Mouse (Mus musculus) induced T-regulatory cell, adult 2 months (primary cell): ENCODE results near the gene Grik5.

Source experiments
- DNase-seq: peaks from one replicate; pipeline ENCODE4 v3.0.0-alpha.2; 2012; ENCODE audit warnings: low read depth

The Grik5 gene

DNA sequence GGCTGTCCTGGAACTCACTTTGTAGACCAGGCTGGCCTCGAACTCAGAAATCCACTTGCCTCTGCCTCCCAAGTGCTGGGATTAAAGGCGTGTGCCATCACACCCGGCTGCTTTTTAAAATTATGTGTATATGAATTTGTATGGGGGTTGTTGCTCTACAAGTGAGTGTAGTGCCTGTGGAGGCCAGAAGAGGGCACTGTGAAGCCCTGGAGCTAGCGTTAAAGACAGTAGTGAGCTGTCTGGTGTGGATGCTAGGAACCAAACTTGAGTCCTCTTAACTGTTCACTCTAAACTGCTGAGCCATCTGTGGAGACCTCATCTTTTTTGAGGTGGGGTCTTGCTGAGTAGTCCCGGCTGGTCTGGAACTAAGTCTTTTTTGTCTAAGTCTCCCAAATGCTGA is 86.3 kb downstream of the Grik5 start:
- no peak for DNase-seq

DNA sequence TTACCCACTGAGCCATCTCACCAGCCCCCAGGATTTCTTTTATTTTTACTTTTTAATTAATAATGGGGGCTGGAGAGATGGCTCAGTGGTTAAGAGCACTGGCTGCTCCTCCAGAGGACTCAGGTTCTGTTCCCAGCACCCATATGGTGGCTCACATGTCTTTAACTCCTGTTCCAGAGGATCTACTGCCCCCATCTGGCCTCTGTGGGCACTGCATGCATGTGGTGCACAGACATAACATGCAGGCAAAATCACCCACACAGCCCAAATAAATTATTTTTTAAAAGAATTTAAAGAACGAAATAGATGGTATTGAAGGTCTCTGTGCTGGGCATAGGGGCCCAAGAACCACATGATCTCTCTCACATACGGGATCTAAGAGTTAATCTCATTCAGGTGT is 87.8 kb downstream of the Grik5 start:
- DNase-seq = no peak

DNA sequence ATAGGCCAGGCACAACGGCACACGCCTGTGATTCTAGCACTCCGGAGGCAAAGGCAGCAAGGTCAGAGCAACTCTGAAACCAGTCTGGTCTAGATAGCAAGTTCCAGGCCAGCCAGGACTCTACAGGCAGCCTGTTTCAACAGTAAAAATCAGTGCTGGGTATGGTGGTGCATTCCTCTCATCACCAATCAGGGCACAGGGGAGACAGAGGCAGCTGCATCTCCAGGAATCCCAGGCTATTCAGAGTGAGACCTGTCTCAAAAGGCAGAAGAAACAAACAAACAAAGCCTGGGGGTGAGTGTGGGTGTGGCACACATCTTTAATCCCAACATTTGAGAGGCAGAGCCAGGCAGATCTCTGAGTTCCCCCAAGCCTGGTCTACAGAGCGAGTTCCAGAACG is 88.8 kb downstream of the Grik5 start:
- DNase-seq = no peak

DNA sequence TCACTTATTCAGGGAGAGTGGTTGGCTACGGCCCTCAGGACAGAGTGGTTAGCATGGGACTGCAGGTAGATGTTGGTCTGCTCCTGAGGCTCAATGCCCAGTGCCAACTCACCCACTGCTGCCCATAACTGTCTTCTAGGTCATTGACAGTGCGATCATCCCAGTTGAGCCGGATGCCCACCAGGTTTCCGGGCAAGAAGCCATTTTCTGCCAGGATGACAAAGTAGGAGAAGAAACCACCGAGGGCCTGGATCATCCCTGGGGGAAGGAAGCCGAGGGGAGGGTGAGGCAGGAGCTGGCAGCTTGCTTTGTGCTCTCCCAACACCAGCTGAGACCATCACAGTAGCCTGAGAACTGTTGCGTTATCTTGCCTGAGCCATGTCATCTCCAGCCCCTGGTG is 91.7 kb downstream of the Grik5 start:
- DNase-seq = no peak

DNA sequence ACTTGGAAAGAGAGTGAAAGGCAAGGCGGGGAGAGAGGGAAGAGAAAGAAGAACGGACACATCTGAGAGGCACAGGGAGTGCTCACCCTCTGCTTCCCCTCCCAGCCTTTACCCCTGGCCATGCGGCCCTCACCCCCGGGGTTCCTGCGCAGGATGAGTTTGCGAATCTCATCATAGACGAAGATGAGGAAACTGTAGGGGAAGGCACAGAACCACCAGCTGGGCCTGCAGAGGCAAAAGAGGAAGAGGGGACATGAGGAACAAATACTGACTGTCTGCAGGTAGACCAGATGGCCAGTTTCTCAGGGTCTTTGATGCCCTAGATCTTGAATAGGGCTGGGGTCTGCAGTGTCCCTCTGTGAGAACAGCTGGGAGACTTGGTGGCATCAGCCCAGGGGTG is 93.4 kb downstream of the Grik5 start:
- DNase-seq = no peak

DNA sequence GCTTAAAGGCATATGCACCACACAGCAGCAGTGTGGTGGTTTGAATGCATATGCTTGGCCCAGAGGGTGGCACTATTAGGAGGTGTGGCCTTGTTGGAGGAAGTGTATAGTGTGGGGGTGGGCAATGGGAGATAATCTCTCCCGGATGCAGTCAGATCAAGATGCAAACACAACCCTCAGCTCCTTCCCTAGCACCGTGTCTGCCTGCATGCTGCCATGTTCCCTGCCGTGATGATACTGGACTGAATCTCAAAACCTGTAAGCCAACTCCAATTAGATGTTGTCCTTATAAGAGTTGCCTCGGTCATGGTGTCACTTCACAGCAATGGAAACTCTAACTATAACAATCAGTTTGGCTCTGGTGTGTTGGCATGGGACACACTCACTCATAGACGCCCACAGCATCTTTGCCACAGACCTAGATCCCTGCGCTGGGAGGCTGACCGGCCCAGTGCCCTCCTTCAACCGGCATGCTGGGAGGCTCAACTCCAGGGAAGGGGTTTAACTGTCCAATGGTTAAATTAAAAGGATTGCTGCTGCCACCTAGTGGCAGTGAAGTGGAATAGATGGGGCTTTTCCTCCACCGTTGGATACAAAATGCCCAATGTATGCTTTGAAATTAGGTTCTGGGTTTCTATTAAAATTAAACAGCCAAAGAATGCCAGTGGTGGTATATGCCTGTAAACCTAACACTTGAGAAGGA is 97.1 kb downstream of the Grik5 start:
- DNase-seq = peak; percentile 85

DNA sequence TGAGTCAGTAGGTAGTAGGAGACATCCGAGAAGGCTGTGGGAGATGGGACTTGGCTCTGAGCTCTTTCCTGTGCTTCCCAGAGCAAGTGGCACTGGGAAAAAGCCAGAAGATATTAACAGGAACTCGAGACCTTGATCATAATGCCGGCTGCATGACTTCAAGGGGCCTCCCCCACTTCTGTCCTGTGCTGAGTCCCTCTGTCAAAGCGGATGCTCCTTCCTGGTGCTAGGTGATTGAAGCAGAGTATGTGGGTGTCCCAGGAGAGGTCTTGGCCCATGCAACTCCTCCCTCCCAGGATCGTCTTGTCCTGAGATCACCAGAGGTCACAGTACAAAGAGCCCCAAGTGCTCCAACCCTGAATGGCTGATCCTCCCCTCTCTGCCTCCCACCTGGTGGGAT is 98.2 kb downstream of the Grik5 start:
- no peak for DNase-seq

DNA sequence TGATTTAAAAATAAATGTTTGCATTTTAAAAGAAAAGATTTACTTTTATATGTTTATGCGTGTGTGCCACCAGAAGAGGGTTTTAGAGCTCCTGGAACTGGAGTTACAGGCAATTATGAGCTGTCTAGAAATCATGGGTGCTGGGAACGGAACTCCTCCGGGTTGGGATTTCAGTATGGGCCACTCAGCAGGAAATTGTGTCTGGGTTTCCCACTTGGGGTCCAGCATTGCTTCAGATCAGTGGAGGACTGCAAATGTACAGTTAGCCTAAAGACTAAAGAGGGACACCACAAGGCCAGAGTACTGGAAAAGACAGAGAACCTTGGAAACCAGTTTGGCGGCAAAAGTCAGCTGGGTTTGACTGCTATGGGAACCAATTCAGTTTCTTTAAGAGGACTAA is 98.9 kb downstream of the Grik5 start:
- DNase-seq = no peak

DNA sequence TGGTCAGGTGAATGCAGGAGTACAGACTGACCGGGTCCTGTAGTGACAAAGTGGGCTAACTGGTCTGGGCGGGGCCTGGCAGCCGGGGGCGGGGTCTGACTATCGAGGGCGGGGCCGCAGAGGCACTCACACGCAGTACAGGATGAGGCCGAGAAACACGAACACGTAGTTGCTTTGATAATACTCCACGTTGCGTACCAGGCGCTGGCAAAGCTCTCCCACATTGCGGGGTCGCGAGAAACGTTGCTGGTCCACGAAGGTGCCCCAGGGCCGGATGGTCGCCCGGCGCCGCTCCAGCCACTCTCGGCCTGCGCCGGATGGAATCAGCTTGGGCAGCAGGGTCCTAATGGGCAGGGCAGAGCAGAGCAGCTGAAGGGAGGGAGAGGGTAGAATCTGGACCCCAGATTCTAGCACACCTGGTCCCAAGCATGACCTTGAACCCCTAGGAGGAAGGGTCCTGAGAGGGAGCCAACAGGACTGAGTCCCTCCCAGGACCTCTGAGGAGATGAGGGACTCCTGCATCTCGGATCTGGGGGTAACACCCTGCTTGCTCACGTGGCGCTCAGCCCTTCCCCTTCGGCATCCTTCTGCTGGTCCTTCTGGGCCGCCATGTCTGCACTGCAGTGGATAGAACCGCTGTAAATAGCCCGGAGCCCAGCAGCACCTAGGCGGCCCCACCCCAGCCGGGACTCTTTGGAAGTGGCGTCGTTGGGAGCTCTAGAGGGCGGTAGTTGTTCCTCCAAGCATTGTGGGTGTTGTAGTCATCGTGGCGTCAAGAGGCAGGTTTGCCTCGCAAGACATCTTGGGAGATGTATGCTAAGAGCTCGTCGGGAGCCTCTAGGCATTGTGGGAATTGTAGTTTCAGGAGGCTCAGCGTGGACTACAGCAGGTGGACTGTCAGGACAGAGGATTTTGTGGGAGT is 99.9 kb downstream of the Grik5 start, which contains the start of gene Rabac1:
Rabac1 (minus strand) TSS at position 783 of the 922 bp plus-strand sequence.
- DNase-seq = peak; percentile 96

DNA sequence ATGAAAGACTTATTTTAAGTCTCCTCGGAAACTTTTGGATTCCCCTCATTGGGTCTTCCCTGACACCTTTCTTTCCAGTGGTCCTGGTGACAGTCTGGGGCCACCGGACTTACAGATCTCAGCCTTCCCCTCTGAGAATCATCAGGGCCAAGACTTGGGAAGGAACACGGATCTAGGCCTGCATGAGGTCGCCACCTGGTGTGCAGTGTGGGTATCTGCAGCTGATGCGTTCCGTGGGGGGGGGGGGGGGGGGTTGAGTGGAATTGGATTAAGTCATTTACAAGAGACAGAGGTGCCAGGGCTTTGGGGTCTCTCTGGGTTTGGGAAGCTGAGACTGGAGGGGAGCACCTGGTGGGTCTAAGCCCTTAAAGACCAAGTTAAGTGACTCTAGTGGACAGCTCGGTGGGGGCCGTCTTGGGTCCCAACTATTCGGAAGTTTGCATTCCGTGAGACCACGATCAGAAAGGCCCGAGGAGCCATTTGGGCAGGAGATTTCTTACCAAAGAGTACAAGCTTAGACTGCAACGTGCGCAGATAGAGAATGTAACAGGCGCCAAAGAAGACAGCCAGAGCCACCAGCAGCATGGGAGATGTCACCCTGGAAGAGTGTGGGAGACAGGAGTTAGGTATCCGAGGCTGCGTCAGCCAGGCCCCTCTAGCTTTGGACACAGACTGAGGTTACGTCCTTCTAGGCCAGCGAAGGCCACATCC is 100.7 kb downstream of the Grik5 start:
- DNase-seq = peak; percentile 83

DNA sequence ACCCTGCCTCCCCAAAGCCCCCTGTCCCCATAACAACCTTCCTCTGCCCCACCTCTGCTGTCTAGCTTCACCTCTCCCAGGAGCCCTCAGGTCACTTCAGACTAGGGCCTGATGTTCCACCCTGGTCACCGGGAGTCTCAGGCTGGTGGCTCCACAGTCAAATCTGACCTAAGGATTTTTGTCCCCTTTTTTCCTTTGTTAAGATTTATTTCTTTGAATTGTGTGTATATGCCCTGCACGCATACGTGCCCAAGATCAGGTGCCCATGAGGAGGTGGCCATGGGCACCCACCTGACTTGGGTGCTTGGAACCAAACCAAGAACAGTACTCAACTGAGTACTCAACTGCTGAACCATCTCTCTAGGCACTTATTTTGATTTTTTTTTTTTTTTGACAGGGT is 101.8 kb downstream of the Grik5 start:
- DNase-seq = no peak

DNA sequence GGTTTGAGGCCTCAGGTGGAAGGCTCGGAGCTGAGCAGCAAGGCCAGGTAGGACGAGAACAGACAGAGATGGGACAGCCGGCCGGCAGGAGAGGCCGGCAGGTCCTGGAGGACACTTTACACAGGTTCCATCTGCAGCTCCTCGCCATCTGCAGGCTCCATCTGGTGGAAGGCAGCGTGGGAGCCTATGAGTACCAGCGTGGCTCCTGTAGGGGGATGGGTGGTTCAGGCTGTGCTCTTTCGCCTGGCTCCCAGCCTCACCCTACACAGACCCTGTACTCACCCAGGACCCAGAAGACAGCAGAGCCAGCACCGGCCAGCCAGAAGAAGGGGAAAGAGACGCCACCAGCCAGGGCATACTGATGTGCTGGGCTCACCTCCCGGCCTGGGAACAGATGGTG is 102.3 kb downstream of the Grik5 start:
- no peak for DNase-seq

DNA sequence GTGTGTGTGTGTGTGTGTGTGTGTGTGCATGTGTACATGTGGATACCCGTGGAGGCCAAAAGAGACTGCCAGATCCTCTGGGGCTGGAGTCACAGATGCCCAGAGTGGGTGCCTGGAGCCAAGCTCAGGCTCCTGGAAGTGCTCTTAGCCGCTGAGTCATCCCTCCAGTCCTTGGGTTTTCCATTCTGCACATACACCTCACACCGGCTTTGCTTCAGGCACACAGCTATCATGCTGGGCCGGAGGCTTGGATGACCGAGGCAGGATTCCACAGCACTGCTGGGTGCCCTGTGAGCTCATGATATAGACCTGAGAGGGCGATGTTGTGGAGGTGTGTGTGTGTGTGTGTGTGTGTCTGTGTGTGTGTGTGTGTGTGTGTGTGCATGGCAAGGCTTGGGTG is 103.7 kb downstream of the Grik5 start:
- DNase-seq = no peak

DNA sequence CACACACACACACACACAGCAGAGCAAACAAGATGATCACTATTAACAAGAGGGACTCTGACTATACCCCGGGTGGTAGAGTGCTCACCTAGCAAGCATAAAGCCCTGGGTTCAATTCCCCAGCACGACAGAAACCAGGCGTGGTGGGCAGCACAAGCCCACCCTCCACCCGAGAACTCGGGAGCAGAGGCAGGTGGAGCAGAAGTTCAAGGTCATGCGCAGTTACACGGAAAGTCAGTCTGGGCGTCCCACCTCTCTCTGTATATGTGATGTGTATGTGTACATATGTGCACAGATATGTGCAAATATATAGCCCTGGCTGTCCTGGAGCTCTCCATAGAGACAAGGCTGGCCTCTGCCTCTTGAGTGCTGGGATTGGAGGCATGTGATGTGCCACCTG is 104.2 kb downstream of the Grik5 start:
- no peak for DNase-seq

DNA sequence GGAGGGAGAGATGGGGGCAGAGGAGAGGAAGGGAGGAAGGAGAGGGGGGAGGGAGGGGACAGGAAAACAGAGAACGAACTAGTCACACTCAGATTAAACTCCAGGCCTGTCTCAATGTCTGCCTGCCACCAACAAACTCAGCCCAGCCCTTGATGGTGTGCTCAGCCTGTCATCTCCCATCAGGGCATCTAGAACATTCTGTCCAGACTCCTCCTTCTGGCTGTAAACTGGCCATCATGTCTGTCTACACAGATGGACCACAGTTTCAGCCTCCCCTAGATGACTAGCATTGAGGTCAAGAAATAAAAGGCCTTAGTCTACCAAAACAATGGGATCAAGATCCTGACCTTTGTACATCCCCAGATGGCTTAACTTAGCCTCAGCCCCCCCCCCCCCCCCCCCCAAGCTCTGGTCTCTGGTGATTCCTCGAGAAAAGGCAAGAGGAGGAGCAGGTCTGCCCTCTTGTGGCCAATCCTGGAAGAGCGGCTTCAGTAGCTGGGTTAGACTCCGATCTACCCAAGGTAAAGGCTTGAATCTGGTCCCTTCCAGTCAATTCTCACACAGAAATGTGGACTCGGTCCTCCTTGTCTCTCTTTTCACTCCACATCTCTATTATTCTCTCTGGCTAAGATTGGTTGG is 107.1 kb downstream of the Grik5 start:
- DNase-seq = peak; percentile 91

DNA sequence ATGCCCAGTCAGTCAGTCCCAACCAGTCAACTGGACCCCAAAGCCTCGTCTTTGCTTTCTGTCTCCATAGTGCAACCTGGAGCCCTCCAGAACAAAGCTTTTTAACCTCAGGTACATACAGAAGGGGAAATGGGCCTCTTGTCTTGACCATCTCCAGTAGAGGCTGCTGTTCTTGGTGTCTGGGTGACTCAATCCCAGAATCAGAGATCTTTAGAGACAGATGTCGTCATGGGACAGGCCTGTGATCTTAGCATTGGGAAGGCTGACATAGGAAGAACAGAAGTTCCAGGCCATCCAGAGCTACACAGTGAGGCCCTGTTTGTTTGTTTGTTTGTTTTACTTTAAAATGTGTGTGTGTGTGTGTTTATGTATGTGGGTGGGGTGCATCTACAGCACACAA is 107.9 kb downstream of the Grik5 start:
- DNase-seq = no peak
